Mouse (Mus musculus) hindbrain, embryonic 15.5 days (tissue): ENCODE measurements around the gene Trpv6. TPM values are rescaled to one million over a fixed set of nuclear protein-coding genes. Genes with fewer than 3 reads are reported as not detected.

Experiments
- ATAC-seq: fragments of 200-750 bp; cut with Nextera tagmentation; 2 replicates; pipeline ENCODE4 v1.8.0; 2017; ENCODE audit warnings: low read depth, moderate number of reproducible peaks, moderate TSS enrichment; ENCODE audit not compliant: low FRiP score
- H3K27ac ChIP-seq: fragments of 300-500 bp; sonication (generic); replicated peaks from 2 replicates; pipeline ENCODE4 v1.5.1; 2015; ENCODE audit warnings: mild to moderate bottlenecking, inconsistent platforms
- H3K27me3 ChIP-seq: fragments of 300-500 bp; sonication (generic); 2 replicates; pipeline ENCODE4 v1.6.1; 2015; ENCODE audit warnings: control low read depth, inconsistent platforms
- H3K36me3 ChIP-seq: fragments of 300-500 bp; sonication (generic); 2 replicates; pipeline ENCODE4 v1.6.1; 2015; ENCODE audit warnings: control low read depth, inconsistent platforms
- H3K4me1 ChIP-seq: fragments of 300-500 bp; sonication (generic); replicated peaks from 2 replicates; pipeline ENCODE4 v1.6.1; 2015; ENCODE audit warnings: control low read depth, inconsistent platforms
- H3K4me2 ChIP-seq: fragments of 300-500 bp; sonication (generic); 2 replicates; pipeline ENCODE4 v1.6.1; 2015; ENCODE audit warnings: moderate library complexity, mild to moderate bottlenecking, inconsistent platforms
- H3K4me3 ChIP-seq: fragments of 300-500 bp; sonication (generic); 2 replicates; pipeline ENCODE4 v1.5.1; 2015; ENCODE audit warnings: mild to moderate bottlenecking, inconsistent platforms
- H3K9ac ChIP-seq: fragments of 300-500 bp; sonication (generic); 2 replicates; pipeline ENCODE4 v1.6.1; 2015; ENCODE audit warnings: inconsistent platforms
- H3K9me3 ChIP-seq: fragments of 300-500 bp; sonication (generic); 2 replicates; pipeline ENCODE4 v1.6.1; 2016; ENCODE audit warnings: control low read depth, inconsistent platforms
- WGBS: fragments of 180-500 bp; shearing (Covaris S2); methylation state at CpG from one replicate; pipeline ENCODE4 v1.1.7; 2015; 5-methylcytosine and 5-hydroxymethylcytosine counted together
- polyA plus RNA-seq: library from polyadenylated mRNA; unstranded; fragments of >200 nt; fragmentation: Nextera tagmentation; extraction: Ambion mirVana; gene quantifications from 2 replicates; pipeline ENCODE4 v1.2.1, GENCODE M21; 2015

Gene Trpv6
- polyA plus RNA-seq, 1 experiment from 2014 or later: 0.92 TPM

- ATAC-seq: no peak
- H3K4me3 ChIP-seq: no peak overlapping the region
Observed at GRCm38 (mm10) chr6:41643227-41643626, 7.0 kb upstream of the Trpv6 start.

GRCm38 (mm10) chr6:41642765-41643164, 6.6 kb upstream of the Trpv6 start:
- WGBS: 89% methylated on average over 4 of the region's 4 CpGs
- Histone ChIP-seq H3K4me1 (no peaks in the 10 kb centered on the region), H3K9ac (no peak overlapping the region), H3K27ac (no peak overlapping the region), H3K9me3 (no peaks in the 10 kb centered on the region), H3K36me3 (no peaks in the 10 kb centered on the region), H3K4me3 (no peak overlapping the region), H3K27me3 (no peaks in the 10 kb centered on the region), H3K4me2 (no peak overlapping the region)
- ATAC-seq: no peak

More at GRCm38 (mm10) chr6:41643227-41643626, 7.0 kb upstream of the Trpv6 start:
- Histone ChIP-seq H3K9ac (no peak overlapping the region), H3K9me3 (no peaks in the 10 kb centered on the region), H3K27me3 (no peaks in the 10 kb centered on the region), H3K4me1 (no peaks in the 10 kb centered on the region), H3K4me2 (no peak overlapping the region), H3K36me3 (no peaks in the 10 kb centered on the region), H3K27ac (no peak overlapping the region)
- 90% methylated on average over 3 of the region's 3 CpGs for WGBS

GRCm38 (mm10) chr6:41641173-41641866, 5.1 kb upstream of the Trpv6 start:
- H3K4me1 ChIP-seq: 0 out of 2 replicates have a peak, but pooled peaks cover 3% of the 10 kb centered on the region
- H3K9me3 ChIP-seq: no peaks in the 10 kb centered on the region
- H3K4me2 ChIP-seq: no peak overlapping the region
- no peak overlapping the region for H3K27ac ChIP-seq
- H3K4me3 ChIP-seq: no peak overlapping the region
- H3K36me3 ChIP-seq: no peaks in the 10 kb centered on the region
- no peak for ATAC-seq
- no peaks in the 10 kb centered on the region for H3K27me3 ChIP-seq
- no peak overlapping the region for H3K9ac ChIP-seq
- 87% methylated on average over 6 of the region's 6 CpGs for WGBS

GRCm38 (mm10) chr6:41640449-41640848, 4.2 kb upstream of the Trpv6 start:
- 46% methylated on average over 3 of the region's 3 CpGs for WGBS
- Histone ChIP-seq H3K27me3 (no peaks in the 10 kb centered on the region), H3K36me3 (no peaks in the 10 kb centered on the region), H3K27ac (no peak overlapping the region), H3K9ac (no peak overlapping the region), H3K9me3 (no peaks in the 10 kb centered on the region), H3K4me1 (0 out of 2 replicates have a peak, but pooled peaks cover 3% of the 10 kb centered on the region), H3K4me2 (no peak overlapping the region), H3K4me3 (no peak overlapping the region)
- no peak for ATAC-seq

- Histone ChIP-seq H3K27me3 (no peaks in the 10 kb centered on the region), H3K4me3 (no peak overlapping the region), H3K27ac (no peak overlapping the region), H3K36me3 (no peaks in the 10 kb centered on the region), H3K4me2 (no peak overlapping the region), H3K4me1 (0 out of 2 replicates have a peak, but pooled peaks cover 3% of the 10 kb centered on the region), H3K9me3 (no peaks in the 10 kb centered on the region), H3K9ac (no peak overlapping the region)
- 88% methylated on average over 6 of the region's 6 CpGs for WGBS
- no peak for ATAC-seq
Observed at GRCm38 (mm10) chr6:41637927-41638506, 1.8 kb upstream of the Trpv6 start.

- ATAC-seq: no peak
- no peak overlapping the region for H3K27ac ChIP-seq
- H3K9me3 ChIP-seq: no peaks in the 10 kb centered on the region
- 0 out of 2 replicates have a peak, but pooled peaks cover 3% of the 10 kb centered on the region for H3K4me1 ChIP-seq
- H3K4me3 ChIP-seq: no peak overlapping the region
- H3K4me2 ChIP-seq: no peak overlapping the region
- no peaks in the 10 kb centered on the region for H3K36me3 ChIP-seq
- H3K9ac ChIP-seq: no peak overlapping the region
- WGBS: 24% methylated on average over 1 of the region's 1 CpGs
- H3K27me3 ChIP-seq: no peaks in the 10 kb centered on the region
Observed at GRCm38 (mm10) chr6:41637393-41637792, 1.2 kb upstream of the Trpv6 start.

GRCm38 (mm10) chr6:41635211-41635610, 994 bp downstream of the Trpv6 start:
- no peak overlapping the region for H3K4me3 ChIP-seq
- H3K27ac ChIP-seq: no peak overlapping the region
- H3K4me2 ChIP-seq: no peak overlapping the region
- no peak for ATAC-seq
- H3K36me3 ChIP-seq: no peaks in the 10 kb centered on the region
- 31% methylated on average over 1 of the region's 1 CpGs for WGBS
- no peaks in the 10 kb centered on the region for H3K27me3 ChIP-seq
- H3K4me1 ChIP-seq: 0 out of 2 replicates have a peak, but pooled peaks cover 3% of the 10 kb centered on the region
- no peak overlapping the region for H3K9ac ChIP-seq
- no peaks in the 10 kb centered on the region for H3K9me3 ChIP-seq

- WGBS: 82% methylated on average over 4 of the region's 4 CpGs
- no peaks in the 10 kb centered on the region for H3K4me1 ChIP-seq
Observed at GRCm38 (mm10) chr6:41631549-41631948, 4.7 kb downstream of the Trpv6 start.

GRCm38 (mm10) chr6:41630791-41631190, 5.4 kb downstream of the Trpv6 start:
- H3K4me1 ChIP-seq: no peaks in the 10 kb centered on the region
- no peak overlapping the region for H3K4me3 ChIP-seq
- no peaks in the 10 kb centered on the region for H3K36me3 ChIP-seq
- H3K27me3 ChIP-seq: no peaks in the 10 kb centered on the region
- no peaks in the 10 kb centered on the region for H3K9me3 ChIP-seq
- H3K4me2 ChIP-seq: no peak overlapping the region
- H3K9ac ChIP-seq: no peak overlapping the region
- WGBS: 71% methylated on average over 2 of the region's 2 CpGs
- ATAC-seq: no peak
- H3K27ac ChIP-seq: no peak overlapping the region

More at GRCm38 (mm10) chr6:41631549-41631948, 4.7 kb downstream of the Trpv6 start:
- no peaks in the 10 kb centered on the region for H3K9me3 ChIP-seq
- no peak overlapping the region for H3K27ac ChIP-seq
- no peaks in the 10 kb centered on the region for H3K36me3 ChIP-seq
- H3K4me3 ChIP-seq: no peak overlapping the region
- H3K4me2 ChIP-seq: no peak overlapping the region
- no peaks in the 10 kb centered on the region for H3K27me3 ChIP-seq
- no peak for ATAC-seq
- H3K9ac ChIP-seq: no peak overlapping the region

GRCm38 (mm10) chr6:41628180-41628579, 8.0 kb downstream of the Trpv6 start:
- no peaks in the 10 kb centered on the region for H3K36me3 ChIP-seq
- H3K4me1 ChIP-seq: no peaks in the 10 kb centered on the region
- no peaks in the 10 kb centered on the region for H3K9me3 ChIP-seq
- no peak overlapping the region for H3K27ac ChIP-seq
- WGBS: 73% methylated on average over 1 of the region's 1 CpGs
- ATAC-seq: no peak
- H3K4me3 ChIP-seq: no peak overlapping the region
- H3K4me2 ChIP-seq: no peak overlapping the region
- H3K9ac ChIP-seq: no peak overlapping the region
- H3K27me3 ChIP-seq: no peaks in the 10 kb centered on the region

- Histone ChIP-seq H3K27ac (no peak overlapping the region), H3K9ac (no peak overlapping the region), H3K4me2 (no peak overlapping the region), H3K9me3 (no peaks in the 10 kb centered on the region), H3K4me3 (no peak overlapping the region), H3K36me3 (peaks cover 17% of the 10 kb centered on the region; the same call in 1 of the 2 replicates), H3K27me3 (no peaks in the 10 kb centered on the region), H3K4me1 (no peaks in the 10 kb centered on the region)
- 61% methylated on average over 9 of the region's 9 CpGs for WGBS
- ATAC-seq: peak; percentile 29; the same call in 1 of the 2 replicates
Observed at GRCm38 (mm10) chr6:41622661-41623060, 13.5 kb downstream of the Trpv6 start.

GRCm38 (mm10) chr6:41621241-41621990, 14.8 kb downstream of the Trpv6 start:
- Histone ChIP-seq H3K36me3 (peaks cover 17% of the 10 kb centered on the region; the same call in 1 of the 2 replicates), H3K27ac (no peak overlapping the region), H3K4me1 (no peaks in the 10 kb centered on the region), H3K27me3 (no peaks in the 10 kb centered on the region), H3K4me2 (no peak overlapping the region), H3K9ac (no peak overlapping the region), H3K9me3 (no peaks in the 10 kb centered on the region), H3K4me3 (no peak overlapping the region)
- WGBS: 95% methylated on average over 12 of the region's 12 CpGs
- ATAC-seq: no peak
